Mouse (Mus musculus): Measurements from ENCODE around the gene Pdzd2. TPM values are rescaled to one million over a fixed set of nuclear protein-coding genes. Genes with fewer than 3 reads are reported as not detected.
"Not testable (repeated sequence)": the region's sequence is repeated elsewhere in the genome, so short reads cannot be mapped to it uniquely, and the experiment has no call there.

Pdzd2 gene
- total RNA-seq, 2 experiments from 2014 or later: 26.2 to 44.2 TPM

DNA sequence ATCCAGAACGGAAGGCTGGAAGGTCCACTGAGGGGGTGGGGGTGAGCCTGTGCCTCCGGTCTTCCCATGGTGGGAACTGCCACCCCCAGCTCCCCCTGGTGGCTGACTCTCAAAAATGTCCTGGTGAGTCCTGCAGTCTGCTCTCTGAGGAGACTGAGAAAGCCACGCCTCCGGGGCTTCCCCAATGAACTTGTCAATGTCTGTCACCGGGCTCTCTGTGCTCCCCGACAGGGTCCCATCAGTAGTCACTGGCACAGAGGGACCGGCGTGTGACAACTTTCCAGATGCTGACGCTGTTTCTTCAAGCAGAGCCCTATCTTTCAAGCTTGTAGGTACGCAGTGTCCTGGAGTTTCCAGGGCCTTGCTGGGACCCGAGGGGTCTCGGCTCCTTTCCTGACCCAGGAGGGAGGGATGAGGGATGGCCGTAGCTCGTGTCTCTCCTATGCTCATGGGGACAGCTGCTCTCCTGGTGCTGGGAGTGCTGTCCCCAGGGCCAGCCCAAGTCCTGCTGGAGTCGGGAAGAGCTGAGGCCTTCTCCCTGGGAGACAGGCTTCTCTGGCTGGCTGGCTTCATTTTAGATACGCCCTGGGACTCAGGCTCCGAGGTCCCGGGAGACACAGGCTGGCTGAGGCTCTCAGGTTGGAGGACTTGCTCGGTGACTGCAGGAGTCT, 363.9 kb downstream of the Pdzd2 start:
- peak; percentile 90 for DNase-seq

GRCm38 (mm10) chr15:12374916-12375315, 364.8 kb downstream of the Pdzd2 start:
- DNase-seq: no peak

- no peak for DNase-seq
These were observed 365.8 kb downstream of the Pdzd2 start for GRCm38 (mm10) chr15:12373918-12374317.

- DNase-seq: no peak
These were observed 366.2 kb downstream of the Pdzd2 start for GRCm38 (mm10) chr15:12373496-12373895.

GRCm38 (mm10) chr15:12371183-12371582, 368.5 kb downstream of the Pdzd2 start:
- peak; percentile 80 for DNase-seq

- no peak for DNase-seq
These were observed 369.6 kb downstream of the Pdzd2 start for GRCm38 (mm10) chr15:12370096-12370495.

- DNase-seq: no peak
These were observed 370.9 kb downstream of the Pdzd2 start for GRCm38 (mm10) chr15:12368850-12369249.

GRCm38 (mm10) chr15:12368357-12368756, 371.4 kb downstream of the Pdzd2 start:
- DNase-seq: no peak

GRCm38 (mm10) chr15:12367306-12368080, 372.2 kb downstream of the Pdzd2 start:
- peak; percentile 40 for DNase-seq

GRCm38 (mm10) chr15:12366580-12367305, 373.0 kb downstream of the Pdzd2 start:
- DNase-seq: not testable (repeated sequence)

DNA sequence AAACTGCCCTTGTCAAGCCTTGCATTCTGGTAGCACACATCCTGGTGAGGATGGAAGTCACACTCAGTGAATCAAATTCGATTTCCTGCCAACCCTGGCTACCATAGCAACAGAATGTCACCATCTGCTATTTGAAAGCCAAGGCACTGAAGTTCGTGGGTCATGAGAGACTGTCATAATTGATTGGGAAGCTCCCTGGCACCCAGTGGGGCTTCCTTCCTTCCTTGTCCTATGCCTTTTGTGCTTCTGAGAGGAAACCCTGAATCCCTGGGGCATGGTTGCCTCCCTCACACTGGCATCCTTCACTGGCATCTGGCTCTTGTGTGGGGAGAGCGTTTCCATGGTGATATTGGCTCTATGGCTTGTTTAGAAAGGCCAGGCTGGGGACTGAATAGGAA, 373.7 kb downstream of the Pdzd2 start:
- no peak for DNase-seq

- DNase-seq: no peak
These were observed 374.2 kb downstream of the Pdzd2 start for GRCm38 (mm10) chr15:12365416-12366071.

GRCm38 (mm10) chr15:12364096-12364495, 375.6 kb downstream of the Pdzd2 start:
- no peak for DNase-seq

DNA sequence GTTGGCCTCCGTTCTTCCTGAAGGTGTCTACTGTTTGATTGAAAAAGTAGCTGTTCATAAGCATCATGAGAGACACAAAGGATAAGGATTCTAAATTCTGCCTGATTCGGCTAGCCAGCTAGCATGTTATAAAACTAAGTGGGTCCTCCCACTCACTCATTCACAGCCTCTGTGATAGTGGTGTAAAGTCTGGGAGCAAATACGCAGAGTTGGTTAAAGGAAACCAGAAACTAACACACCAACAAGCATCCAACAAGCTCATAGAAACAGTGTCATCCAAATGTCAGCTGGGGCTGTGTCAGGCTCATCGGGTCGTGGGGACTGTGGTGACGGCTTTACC, 377.1 kb downstream of the Pdzd2 start:
- DNase-seq: no peak

DNA sequence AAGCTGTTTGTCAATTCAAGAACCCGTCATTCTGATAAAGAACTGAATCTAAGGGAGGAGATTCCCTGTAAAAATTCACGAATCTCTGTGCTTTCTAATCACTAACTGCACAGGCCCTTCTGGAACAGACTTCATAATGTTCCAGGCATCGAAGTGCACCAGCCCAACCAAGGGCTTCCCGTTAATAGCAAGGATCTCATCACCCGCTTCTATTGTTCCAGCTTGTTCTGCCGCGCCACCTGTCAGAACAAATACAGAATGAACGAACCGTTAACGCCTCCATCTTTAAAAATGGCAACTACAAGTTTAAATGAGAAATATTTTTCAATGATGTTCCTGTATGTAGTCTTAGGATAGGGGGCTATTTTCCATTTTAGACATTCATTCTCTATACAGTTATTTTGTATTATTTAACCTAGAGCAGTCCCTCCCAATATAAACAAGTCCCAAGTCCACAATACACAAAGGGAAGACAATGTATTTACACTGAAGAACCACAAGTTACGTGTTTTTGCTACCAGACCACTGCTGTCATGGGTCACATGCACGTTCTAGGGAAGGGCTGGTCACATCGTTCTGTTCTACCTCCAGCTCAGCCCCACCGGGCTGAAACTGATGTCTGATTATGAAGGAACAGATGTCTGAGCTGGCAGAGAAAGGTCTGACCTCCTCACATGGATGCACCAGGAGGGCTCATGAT, 377.6 kb downstream of the Pdzd2 start:
- DNase-seq: no peak

DNA sequence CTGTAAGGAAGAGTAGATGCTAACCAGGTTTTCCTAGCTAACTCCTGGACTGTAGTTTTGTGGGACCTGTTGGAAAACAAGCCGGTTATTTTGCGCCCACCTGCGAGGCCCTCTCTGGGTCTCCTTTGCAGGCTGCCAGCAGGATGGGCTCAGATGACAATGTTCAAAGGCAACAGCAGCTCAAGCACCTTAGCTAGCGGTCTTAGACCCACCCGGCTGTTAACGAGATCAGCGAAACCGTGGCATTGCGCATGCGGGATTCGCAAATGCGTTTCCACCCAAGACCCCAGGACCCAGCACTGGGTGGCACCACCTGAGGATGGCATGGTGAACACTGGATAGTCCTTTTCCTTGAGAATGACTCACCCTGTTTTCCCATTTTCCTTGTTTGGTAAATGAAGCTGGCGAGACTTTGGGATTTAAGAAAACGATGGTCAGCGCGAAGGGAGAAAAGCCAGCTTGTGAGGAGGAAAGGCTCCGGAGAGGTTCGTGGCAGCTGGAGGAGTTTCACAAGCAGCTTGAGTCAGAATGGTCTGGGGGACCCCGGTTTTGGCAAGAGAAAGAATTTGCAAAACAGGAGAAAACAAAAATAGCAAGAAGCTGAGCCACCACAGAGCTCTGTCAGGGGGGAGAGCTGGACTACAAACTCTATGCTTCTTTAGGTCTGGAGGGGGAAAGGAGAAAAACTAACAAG, 379.1 kb downstream of the Pdzd2 start:
- DNase-seq: no peak

- no peak for DNase-seq
These were observed 381.3 kb downstream of the Pdzd2 start for GRCm38 (mm10) chr15:12358384-12358783.

DNA sequence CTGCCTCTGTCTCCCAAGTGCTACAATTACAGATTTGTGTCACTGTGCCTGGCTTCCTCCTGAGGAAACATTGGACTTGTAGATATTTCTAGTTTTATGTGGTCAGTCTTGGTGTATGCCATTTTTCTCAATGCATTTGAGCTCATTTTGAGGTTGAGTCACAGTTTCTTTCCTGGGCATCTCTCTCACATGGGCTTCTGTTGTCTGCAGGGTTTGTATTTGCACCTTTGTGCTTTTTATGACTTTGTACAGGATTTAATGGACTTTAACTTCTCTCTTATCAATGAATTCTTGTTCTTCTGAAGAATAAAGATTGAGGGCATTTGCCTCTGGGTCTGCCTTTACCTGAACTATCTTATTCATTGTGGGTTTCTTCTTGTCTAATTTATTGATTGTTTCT, 382.3 kb downstream of the Pdzd2 start:
- no peak for DNase-seq

GRCm38 (mm10) chr15:12355907-12356306, 383.8 kb downstream of the Pdzd2 start:
- no peak for DNase-seq

DNA sequence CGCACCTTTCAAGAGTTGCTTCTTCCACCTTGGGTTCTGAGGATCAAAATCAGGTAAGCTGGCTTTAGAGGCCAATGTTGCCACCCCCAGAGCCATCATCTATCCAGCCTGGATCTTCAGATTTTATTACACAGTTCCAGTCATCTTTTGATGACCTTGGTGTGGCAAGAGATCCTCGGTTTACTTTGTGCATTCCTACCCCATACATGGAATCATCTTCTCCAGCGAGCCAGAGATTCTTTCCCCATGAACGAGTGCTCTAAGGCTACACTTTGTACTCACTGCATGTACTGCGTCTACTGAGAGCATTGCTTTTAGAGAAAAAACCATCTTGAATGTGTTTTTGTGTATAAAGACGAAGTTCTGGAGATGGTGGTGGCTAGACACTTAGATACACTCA, 384.5 kb downstream of the Pdzd2 start:
- DNase-seq: no peak

DNA sequence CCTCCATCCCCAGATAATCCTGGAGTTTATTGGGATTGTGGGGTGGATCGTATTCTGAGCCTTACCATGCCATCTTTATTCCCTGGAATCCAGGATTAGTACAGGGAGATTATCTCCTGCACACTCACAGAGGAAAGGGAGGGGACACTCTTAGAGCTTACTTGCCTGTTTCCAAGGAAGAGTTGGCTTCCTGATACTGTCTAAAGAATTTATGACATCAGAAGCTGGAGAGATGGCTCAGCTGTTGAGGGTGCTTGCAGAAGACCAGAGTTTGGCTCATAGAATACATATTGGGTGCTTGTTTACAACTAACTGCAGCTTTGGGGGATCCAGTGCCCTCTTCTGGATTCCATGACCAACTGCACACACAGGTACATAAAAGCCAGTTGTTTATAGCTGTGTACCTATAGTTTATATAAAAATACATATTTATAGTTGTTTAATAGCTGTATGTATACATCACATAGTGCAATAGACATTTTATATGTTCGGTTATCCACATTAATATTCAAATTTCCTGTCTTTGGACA, 385.4 kb downstream of the Pdzd2 start:
- DNase-seq: no peak
